ENCODE assay signal across 8 mouse cellular contexts in the genomic region with DNA sequence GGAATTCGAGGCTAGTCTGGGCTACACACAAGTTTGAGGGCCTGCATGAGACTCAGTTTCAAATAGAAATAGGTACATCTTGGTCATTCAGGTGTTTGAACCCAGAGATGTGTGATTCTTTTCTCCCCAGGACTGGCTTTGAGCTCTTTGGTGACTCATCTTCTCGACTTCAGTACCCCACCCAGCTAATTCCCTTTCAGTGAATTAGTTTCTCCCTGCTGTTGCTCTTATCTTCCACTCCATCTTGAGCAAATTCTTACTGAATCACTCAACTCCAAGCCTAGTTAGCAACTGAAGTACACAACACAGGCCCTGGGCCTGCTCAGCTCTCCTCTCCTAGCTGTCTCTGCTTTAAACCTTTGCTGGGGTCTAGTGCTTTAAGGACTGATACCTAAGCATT. TPM values are rescaled to one million over a fixed set of nuclear protein-coding genes. Genes with fewer than 3 reads are reported as not detected.
DNase-seq lines count a peak whose midpoint lies in the region; ATAC-seq and TF ChIP-seq lines count a peak whose summit lies in the region.

No protein-coding gene starts in this region.

- ATAC-seq in G1E (ENCODE audit: extremely low read depth, insufficient number of reproducible peaks, low FRiP score, poor library complexity, severe bottlenecking), result peak; percentile 6
- no peak for ATAC-seq in forebrain, embryonic 15.5 days (replicated peaks)
- ATAC-seq in liver, postnatal 0 days, result no peak
- ATAC-seq in megakaryocyte progenitor cell, adult 5-6 weeks (replicated peaks; ENCODE audit: poor library complexity), result no peak
- no peak for ATAC-seq in monocyte, adult 5-6 weeks (replicated peaks; ENCODE audit: insufficient number of reproducible peaks, low FRiP score, low TSS enrichment, poor library complexity, severe bottlenecking)

- H3K4me3 ChIP-seq in heart, embryonic 10.5 days, result peak overlapping the region; percentile 98
- peak overlapping the region; percentile 92 for H3K4me3 ChIP-seq in G1E (ENCODE audit: low read depth, low read length)
- peak overlapping the region; percentile 84 for H3K4me3 ChIP-seq in forebrain, embryonic 15.5 days
- peak overlapping the region; percentile 100 for H3K4me3 ChIP-seq in liver, postnatal 0 days (ENCODE audit: low read depth, low read length)

- DNase-seq in heart, embryonic 10.5 days (ENCODE audit: low spot score), result no peak
- no peak for DNase-seq in heart, adult 9 months (ENCODE audit: low spot score in 2 of 2)
- DNase-seq in G1E (ENCODE audit: low spot score), result no peak
- no peak for DNase-seq in liver, postnatal 0 days
- DNase-seq in right cerebral cortex, postnatal 10 days (ENCODE audit: low spot score in 2 of 2), result no peak

- H3K27ac ChIP-seq in heart, embryonic 10.5 days, result peak overlapping the region; percentile 59
- no peak overlapping the region for H3K27ac ChIP-seq in forebrain, embryonic 15.5 days (replicated peaks)
- H3K27ac ChIP-seq in liver, postnatal 0 days (ENCODE audit: low read depth), result peak overlapping the region; percentile 49

- no peaks in the 10 kb centered on the region for H3K27me3 ChIP-seq in heart, embryonic 10.5 days (ENCODE audit: insufficient read depth, poor library complexity, severe bottlenecking)
- H3K27me3 ChIP-seq in G1E (ENCODE audit: insufficient read depth, low read length), result no peaks in the 10 kb centered on the region; the same call in 1 of the 2 replicates
- H3K27me3 ChIP-seq in forebrain, embryonic 15.5 days, result no peaks in the 10 kb centered on the region
- no peaks in the 10 kb centered on the region for H3K27me3 ChIP-seq in liver, postnatal 0 days (ENCODE audit: insufficient read depth, low read length)

- 60% methylated on average over 2 of the region's 2 CpGs for WGBS in heart, embryonic 10.5 days
- WGBS in forebrain, embryonic 15.5 days, result 76% methylated on average over 2 of the region's 2 CpGs
- 32% methylated on average over 2 of the region's 2 CpGs for WGBS in liver, postnatal 0 days (ENCODE audit: insufficient replicate concordance)

- peaks cover 29% of the 10 kb centered on the region for H3K36me3 ChIP-seq in heart, embryonic 10.5 days
- H3K36me3 ChIP-seq in G1E (replicated peaks), result peaks cover 45% of the 10 kb centered on the region
- peaks cover 22% of the 10 kb centered on the region for H3K36me3 ChIP-seq in forebrain, embryonic 15.5 days
- H3K36me3 ChIP-seq in liver, postnatal 0 days (replicated peaks; ENCODE audit: insufficient read depth, low read length), result peaks cover 24% of the 10 kb centered on the region

- no peak for TF ChIP-seq EP300 in liver, postnatal 0 days (IDR thresholded peaks at IDR 0.05; ENCODE audit: low read depth)

- no peaks in the 10 kb centered on the region for H3K9me3 ChIP-seq in heart, embryonic 10.5 days
- H3K9me3 ChIP-seq in G1E (replicated peaks), result no peaks in the 10 kb centered on the region
- H3K9me3 ChIP-seq in forebrain, embryonic 15.5 days, result no peaks in the 10 kb centered on the region
- H3K9me3 ChIP-seq in liver, postnatal 0 days (ENCODE audit: low read length), result no peaks in the 10 kb centered on the region

- H3K4me1 ChIP-seq in heart, embryonic 10.5 days, result peaks cover 16% of the 10 kb centered on the region
- peaks cover 55% of the 10 kb centered on the region for H3K4me1 ChIP-seq in G1E (ENCODE audit: insufficient read depth, low read depth, low read length)
- peaks cover 18% of the 10 kb centered on the region for H3K4me1 ChIP-seq in forebrain, embryonic 15.5 days
- H3K4me1 ChIP-seq in liver, postnatal 0 days (ENCODE audit: insufficient read depth), result peaks cover 17% of the 10 kb centered on the region

- H3K4me2 ChIP-seq in forebrain, embryonic 15.5 days (replicated peaks), result peak overlapping the region; percentile 58
- H3K4me2 ChIP-seq in liver, postnatal 0 days (ENCODE audit: low read depth, low read length), result peak overlapping the region; percentile 91

- no peak overlapping the region for H3K9ac ChIP-seq in forebrain, embryonic 15.5 days (replicated peaks)
- peak overlapping the region; percentile 94 for H3K9ac ChIP-seq in liver, postnatal 0 days (replicated peaks)

- TF ChIP-seq CTCF in G1E (IDR thresholded peaks at IDR 0.05; ENCODE audit: low read depth, low read length), result no peak
- no peak for TF ChIP-seq CTCF in liver, postnatal 0 days (IDR thresholded peaks at IDR 0.05; ENCODE audit: low read depth)

RNA-seq across cellular contexts. Expression of gene Ddx39, which starts 1.6 kb away (rescaled TPM):
- polyA plus RNA-seq in heart, embryonic 10.5 days (2016; fragmentation: Nextera tagmentation; extraction: Ambion mirVana), result 221 and 253 TPM in 2 replicates
- total RNA-seq in G1E (2014; fragmentation: Nextera tagmentation), result 101 and 141 TPM in 2 replicates
- total RNA-seq in G1E (2017), result 226 and 266 TPM in 2 replicates
- polyA plus RNA-seq in G1E (2012), result 58.0 and 77.5 TPM in 2 replicates
- 121 and 124 TPM in 2 replicates for polyA plus RNA-seq in forebrain, embryonic 15.5 days (2015; fragmentation: Nextera tagmentation; extraction: Ambion mirVana)
- 68.5 and 80.9 TPM in 2 replicates for polyA plus RNA-seq in liver, postnatal 0 days (2015; fragmentation: Nextera tagmentation; extraction: Ambion mirVana)
- 119 and 139 TPM in 2 replicates for total RNA-seq in megakaryocyte progenitor cell, adult 5-6 weeks (2015)
- 121 and 131 TPM in 2 replicates for total RNA-seq in megakaryocyte progenitor cell, adult 5-6 weeks (2017)
- total RNA-seq in monocyte, adult 5-6 weeks (2017), result 51.8 to 77.1 TPM (median 60.3 TPM) in 3 replicates

RNA-seq across cellular contexts. Expression of gene Pkn1, which starts 17.6 kb away (rescaled TPM):
- polyA plus RNA-seq in heart, embryonic 10.5 days (2016; fragmentation: Nextera tagmentation; extraction: Ambion mirVana), result 21.5 and 23.2 TPM in 2 replicates
- total RNA-seq in G1E (2014; fragmentation: Nextera tagmentation) (104 and 109 TPM in 2 replicates), G1E (2017) (89.4 and 116 TPM in 2 replicates)
- polyA plus RNA-seq in G1E (2012), result 150 and 153 TPM in 2 replicates
- 29.8 and 33.1 TPM in 2 replicates for polyA plus RNA-seq in forebrain, embryonic 15.5 days (2015; fragmentation: Nextera tagmentation; extraction: Ambion mirVana)
- 8.5 TPM in 2 replicates for polyA plus RNA-seq in liver, postnatal 0 days (2015; fragmentation: Nextera tagmentation; extraction: Ambion mirVana)
- 31.5 and 31.6 TPM in 2 replicates for total RNA-seq in megakaryocyte progenitor cell, adult 5-6 weeks (2015)
- 62.5 and 78.8 TPM in 2 replicates for total RNA-seq in megakaryocyte progenitor cell, adult 5-6 weeks (2017)
- 159 to 217 TPM (median 178 TPM) in 3 replicates for total RNA-seq in monocyte, adult 5-6 weeks (2017)

RNA-seq across cellular contexts. Expression of gene Adgre5, which starts 24.6 kb away (rescaled TPM):
- polyA plus RNA-seq in heart, embryonic 10.5 days (2016; fragmentation: Nextera tagmentation; extraction: Ambion mirVana), result 11.8 and 17.1 TPM in 2 replicates
- total RNA-seq in G1E (2014; fragmentation: Nextera tagmentation) (223 and 228 TPM in 2 replicates), G1E (2017) (405 and 468 TPM in 2 replicates)
- polyA plus RNA-seq in G1E (2012), result 69.3 and 92.9 TPM in 2 replicates
- 8.7 and 8.8 TPM in 2 replicates for polyA plus RNA-seq in forebrain, embryonic 15.5 days (2015; fragmentation: Nextera tagmentation; extraction: Ambion mirVana)
- polyA plus RNA-seq in liver, postnatal 0 days (2015; fragmentation: Nextera tagmentation; extraction: Ambion mirVana), result 14.5 and 15.7 TPM in 2 replicates
- total RNA-seq in megakaryocyte progenitor cell, adult 5-6 weeks (2015), result 27.1 and 29.1 TPM in 2 replicates
- total RNA-seq in megakaryocyte progenitor cell, adult 5-6 weeks (2017), result 19.8 and 30.2 TPM in 2 replicates
- total RNA-seq in monocyte, adult 5-6 weeks (2017), result 1,127 to 1,315 TPM (median 1,167 TPM) in 3 replicates

RNA-seq across cellular contexts. Expression of gene Ptger1, which starts 50.1 kb away (rescaled TPM):
- 0.36 and 0.46 TPM in 2 replicates for polyA plus RNA-seq in heart, embryonic 10.5 days (2016; fragmentation: Nextera tagmentation; extraction: Ambion mirVana)
- total RNA-seq in G1E (2014; fragmentation: Nextera tagmentation) (1.1 TPM in 1 of 2 replicates, not detected in the other), G1E (2017) (1.6 and 1.8 TPM in 2 replicates)
- polyA plus RNA-seq in G1E (2012), result 0.23 and 0.38 TPM in 2 replicates
- polyA plus RNA-seq in forebrain, embryonic 15.5 days (2015; fragmentation: Nextera tagmentation; extraction: Ambion mirVana), result 0.82 and 1.2 TPM in 2 replicates
- 0.12 and 0.16 TPM in 2 replicates for polyA plus RNA-seq in liver, postnatal 0 days (2015; fragmentation: Nextera tagmentation; extraction: Ambion mirVana)
- total RNA-seq in megakaryocyte progenitor cell, adult 5-6 weeks (2015), result 0.10 TPM in 1 of 2 replicates, not detected in the other
- 0.87 and 1.6 TPM in 2 replicates for total RNA-seq in megakaryocyte progenitor cell, adult 5-6 weeks (2017)
- 3.8 to 7.5 TPM (median 5.5 TPM) in 3 replicates for total RNA-seq in monocyte, adult 5-6 weeks (2017)
